Mouse (Mus musculus): ENCODE measurements at regions not wholly inside any gene's neighbourhood (a gene's known extent, or its start where the extent isn't known, plus 50 kb on each side); places are given as distances from the start of the nearest gene placed in this dataset.

DNA sequence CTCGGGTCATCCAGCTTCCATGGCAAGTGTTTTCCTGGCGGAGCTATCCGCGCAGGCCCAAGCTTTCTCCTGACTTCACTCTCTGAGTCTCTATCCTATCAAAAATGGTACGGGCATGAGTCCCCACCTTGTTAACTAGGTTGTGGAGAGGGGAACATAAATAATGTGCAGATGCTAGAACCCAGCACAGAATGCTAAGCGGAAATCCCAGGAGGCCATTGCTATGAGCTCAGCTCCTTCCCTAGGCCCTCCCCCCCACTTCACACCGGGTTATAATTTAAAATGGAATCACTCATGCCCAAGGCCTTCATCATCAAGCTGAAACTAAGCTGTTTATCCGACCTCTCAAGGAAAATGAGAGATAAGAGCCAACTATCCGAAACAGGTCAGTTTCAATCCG lies 60.4 kb upstream of the Cd83 start:
- no peak for DNase-seq (ENCODE audit: low spot score in 2 of 2)

GRCm38 (mm10) chr13:43725698-43726097 lies 58.9 kb upstream of the Cd83 start:
- peak in 1 of 2 experiments; percentile 38 for DNase-seq (ENCODE audit: low spot score in 2 of 2)

- no peak for DNase-seq (ENCODE audit: low spot score in 2 of 2)
Observed at GRCm38 (mm10) chr13:43726895-43727341, 57.7 kb upstream of the Cd83 start.

- DNase-seq (ENCODE audit: low spot score in 2 of 2): no peak
Observed at GRCm38 (mm10) chr13:43729617-43730016, 55.0 kb upstream of the Cd83 start.

DNA sequence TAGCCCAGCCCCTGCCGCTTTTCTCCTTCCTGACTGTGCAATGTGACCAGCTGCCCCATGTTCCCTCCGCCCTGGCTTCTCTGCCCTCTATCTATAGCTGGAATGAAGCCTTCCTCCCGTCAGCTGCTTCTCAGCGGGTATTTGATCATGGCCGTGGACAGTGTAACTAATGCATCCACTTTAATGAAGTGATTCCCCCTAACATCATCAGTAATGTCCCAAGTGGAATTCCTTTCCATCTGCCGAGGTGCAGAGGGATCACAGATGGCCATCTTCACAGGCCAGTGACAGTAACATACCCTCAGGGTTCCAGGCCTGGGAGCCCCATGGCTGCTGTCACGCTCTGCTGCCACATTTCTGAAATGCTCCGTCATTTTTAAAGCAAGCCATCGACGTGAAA lies 51.5 kb upstream of the Cd83 start:
- no peak for DNase-seq (ENCODE audit: low spot score in 2 of 2)

DNA sequence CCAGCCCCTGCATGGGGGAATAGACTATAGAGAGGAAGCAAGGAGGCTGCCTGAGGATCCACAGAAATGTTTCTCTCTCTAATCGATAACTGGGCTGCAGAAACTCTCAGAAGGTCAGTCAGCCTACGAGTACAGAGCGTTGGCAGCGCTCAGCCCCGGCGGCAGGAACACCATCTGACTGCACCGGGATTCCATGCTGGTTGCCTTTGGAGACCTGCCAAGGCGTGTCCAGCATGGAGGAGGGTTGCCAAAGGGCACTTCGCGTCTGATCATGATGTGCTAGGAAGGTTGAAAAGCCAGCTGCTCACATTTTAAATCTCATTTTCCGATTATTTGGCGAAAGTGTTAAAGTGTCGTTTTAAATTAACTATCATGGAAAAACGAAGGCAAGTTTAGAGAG lies 49.9 kb upstream of the Cd83 start:
- DNase-seq (ENCODE audit: low spot score in 2 of 2): peak; percentile 37 to 52
